Mouse (Mus musculus) left cerebral cortex, postnatal 4 days (tissue): ENCODE measurements around the gene Olfr1368. TPM values are rescaled to one million over a fixed set of nuclear protein-coding genes. Genes with fewer than 3 reads are reported as not detected.
"Not testable (repeated sequence)": the region's sequence is repeated elsewhere in the genome, so short reads cannot be mapped to it uniquely, and the experiment has no call there.

Experiments used
- DNase-seq: peaks from one replicate; pipeline ENCODE4 v3.0.0-alpha.2; 2022
- intact Hi-C: fragments of 180-260 bp; cut with DNase I; formaldehyde crosslinking; loops from one replicate; pipeline ENCODE4 v1.15.1; 2025
- total RNA-seq, 2 experiments: library from RNA; stranded (reverse); gene quantifications; 2 replicates each; pipeline ENCODE4 v1.2.3; 2021

Gene Olfr1368
- total RNA-seq, 2 experiments from 2014 or later: not detected

DNA sequence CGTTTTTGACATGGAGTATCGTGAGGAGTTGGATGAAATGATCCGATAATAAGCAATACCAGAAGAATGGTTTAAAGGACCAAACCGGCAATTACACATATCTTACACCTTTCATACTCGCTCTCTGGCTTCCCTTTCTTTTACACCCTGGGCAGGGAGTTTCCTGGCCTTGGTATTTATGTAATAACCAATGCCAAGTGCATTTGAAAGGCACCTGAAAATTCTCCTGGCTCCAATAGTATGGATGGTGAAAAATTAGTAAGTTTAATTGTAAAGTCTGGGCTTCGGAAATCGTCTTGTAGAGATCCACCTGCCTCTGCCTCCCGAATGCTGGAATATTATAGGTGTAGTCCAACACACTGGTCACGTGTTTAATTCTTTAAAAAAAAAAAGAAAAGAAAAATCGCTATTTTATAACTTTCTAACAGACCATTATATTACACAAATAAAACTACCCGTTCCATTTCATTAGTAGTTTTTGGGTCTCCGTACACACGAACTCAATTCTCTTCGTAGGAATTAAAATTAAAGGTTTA, 23.5 kb upstream of the Olfr1368 start:
- intact Hi-C loops: no loop called here
- DNase-seq: no peak

DNA sequence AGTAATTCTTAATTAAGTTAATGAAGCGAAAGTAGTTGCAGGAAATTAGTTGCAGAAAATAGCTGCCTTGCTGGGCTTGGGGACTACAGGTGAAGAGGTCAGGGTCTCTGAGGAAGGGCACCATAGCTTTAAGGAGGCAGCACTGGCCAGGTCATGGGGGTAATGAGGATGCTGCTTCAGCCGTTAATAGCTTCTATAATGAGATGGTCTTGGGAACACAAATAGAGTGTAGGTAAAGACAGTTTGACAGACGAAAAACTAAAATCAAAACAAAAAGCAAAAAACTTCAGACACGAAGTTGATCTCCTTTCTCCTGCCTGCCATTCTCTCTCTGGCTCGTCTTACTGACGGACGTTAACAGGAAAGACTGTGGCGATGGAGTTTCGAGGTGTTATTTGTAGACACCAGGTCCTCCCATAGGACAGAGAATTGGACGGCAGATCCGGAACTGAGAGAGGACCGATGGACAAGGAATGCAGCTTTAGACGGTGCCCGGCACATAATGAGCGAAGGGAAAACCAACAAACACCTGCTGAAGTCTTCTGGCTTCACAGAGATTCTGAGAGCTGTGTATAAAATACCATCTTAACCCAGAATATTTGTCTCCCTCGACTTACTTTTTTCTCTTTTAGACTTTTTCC, 22.8 kb upstream of the Olfr1368 start:
- peak; percentile 12 for DNase-seq
- intact Hi-C loops: no loop called here

DNA sequence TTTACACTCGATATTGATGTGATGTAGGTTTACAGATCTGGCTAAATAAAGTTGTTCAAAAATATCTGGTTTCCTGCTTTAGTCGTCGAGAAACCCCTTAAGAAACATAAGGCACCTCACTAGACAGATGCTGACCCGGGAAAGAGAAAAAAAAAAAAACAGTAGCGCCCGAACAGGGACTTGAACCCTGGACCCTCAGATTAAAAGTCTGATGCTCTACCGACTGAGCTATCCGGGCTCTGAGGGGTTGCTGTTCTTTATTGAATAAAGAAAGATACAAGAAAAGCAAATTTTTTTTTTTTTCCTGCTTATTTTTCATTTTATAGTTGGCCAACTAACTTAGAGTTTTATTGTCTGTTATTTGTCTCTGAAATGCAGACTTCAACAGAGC, 22.2 kb upstream of the Olfr1368 start:
- intact Hi-C loops: no loop called here
- DNase-seq: no peak

DNA sequence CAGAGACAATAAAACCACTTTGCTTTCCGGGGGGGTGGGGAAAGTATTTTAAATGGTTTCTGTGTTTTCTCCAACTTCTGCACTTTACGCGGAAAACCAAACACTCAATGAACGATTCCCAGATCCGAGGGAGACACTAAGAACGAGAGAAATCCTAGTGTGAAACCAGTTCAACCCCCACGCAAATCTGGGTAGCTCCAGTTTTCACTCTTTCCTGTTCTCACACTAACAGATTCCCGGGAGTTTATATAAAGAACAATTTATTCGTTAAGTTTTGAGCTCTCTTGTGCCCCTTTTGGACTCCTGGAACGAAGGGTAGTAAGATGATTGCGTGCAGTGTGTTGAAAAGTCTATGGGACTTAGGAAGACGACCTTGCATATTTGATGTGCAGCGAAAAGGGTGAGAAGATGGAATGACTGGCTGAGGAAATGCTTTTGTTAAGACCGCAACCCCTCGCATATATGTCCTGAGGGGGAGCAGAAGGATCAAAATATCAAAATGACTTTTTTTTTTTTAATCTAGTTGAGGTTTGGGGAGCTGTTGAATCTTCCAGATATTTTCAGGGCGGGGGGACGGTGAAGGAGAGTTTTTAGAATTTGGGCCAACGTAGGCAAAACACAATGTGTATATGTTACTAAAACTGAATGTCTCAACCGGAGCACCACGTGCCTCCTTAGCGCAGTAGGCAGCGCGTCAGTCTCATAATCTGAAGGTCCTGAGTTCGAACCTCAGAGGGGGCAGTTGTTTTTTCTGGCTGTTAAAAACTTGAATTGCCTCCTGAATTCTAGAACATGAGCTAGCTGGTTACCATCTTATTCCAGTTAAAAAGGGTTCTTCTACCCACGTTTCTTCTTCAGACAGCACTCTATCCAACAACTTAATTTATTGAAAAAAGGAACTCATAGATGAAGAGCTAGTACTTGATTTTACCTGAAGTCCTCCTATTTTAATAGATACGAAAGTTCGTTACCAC, 21.6 kb upstream of the Olfr1368 start:
- peak; percentile 65 for DNase-seq

DNA sequence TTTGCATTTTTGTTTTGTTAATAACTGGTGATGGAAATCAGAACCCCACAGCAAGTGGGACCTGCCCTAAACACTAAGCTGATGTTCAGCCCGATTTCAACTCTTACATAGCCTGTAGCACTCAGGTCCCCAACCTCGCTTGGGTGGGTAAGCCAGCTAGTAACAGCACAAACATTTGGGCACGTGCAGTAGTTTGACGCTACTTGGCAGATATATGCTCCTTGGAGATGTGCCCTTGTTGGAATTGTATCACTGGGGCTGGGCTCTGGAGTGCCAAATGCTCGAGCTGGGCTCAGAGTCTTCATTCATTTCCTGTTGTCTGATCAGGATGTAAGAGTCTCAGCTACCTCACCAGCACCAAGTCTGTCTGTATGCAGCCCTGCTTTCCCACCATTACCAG, 16.9 kb upstream of the Olfr1368 start:
- intact Hi-C loops: no loop called here
- DNase-seq: no peak

More for the DNA sequence above, 21.6 kb upstream of the Olfr1368 start:
- intact Hi-C loops: no loop called here

DNA sequence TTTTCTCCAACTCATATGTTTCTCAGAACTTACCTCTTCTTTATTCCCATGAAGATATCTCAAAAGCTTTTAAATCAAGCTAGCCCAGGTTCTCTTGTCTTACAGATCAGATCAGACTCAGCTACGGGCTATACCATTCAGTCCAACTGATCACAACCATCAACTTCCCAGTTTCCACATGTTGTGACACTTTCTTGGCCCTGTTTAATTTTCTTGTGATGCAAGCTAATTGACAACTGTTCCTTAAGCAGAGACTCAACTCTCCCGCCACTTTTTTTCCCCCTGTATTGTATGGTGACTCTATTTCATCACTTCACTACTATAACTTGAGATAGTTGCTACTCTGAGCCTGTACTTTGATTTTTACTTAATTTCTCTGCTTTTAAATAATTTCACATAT, 15.9 kb upstream of the Olfr1368 start:
- no peak for DNase-seq
- intact Hi-C loops: no loop called here

DNA sequence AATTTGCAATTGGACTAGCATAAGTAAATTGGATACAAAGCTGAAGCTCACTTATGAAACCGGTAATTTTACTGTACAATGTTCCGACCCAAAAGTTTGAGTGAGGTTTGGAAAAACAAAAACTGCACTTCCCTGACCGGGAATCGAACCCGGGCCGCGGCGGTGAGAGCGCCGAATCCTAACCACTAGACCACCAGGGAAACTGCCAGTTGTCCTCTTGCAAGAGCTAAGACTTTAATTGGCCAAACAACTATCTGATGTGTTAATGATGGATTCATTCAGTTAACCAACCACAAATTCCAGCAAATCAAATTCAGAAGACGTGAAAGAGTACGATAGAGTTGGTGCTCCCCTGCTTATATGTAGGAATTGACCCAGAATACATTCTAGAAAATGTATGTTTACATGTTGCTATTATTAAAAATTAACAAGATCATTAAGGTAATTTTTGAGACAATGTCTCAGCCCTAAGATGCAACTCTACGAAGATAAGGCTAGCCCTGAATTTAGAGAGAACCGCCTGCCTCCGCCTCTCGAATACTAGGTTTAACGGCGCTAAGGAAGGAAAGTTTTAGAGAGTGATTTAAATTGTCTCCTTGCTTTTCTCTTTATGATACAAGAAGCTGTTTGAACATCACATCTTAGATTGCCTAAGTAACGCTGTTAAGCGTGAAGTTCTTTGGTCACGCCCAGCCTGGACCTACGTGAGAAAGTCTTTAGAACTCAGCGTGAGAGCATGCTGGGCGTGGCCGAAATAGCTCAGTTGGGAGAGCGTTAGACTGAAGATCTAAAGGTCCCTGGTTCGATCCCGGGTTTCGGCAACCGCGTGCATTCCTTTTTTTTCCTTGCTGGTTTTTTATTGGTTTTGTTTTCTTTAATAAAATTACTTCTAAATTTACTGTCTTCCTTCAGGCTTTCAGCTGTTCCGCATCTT, 15.3 kb upstream of the Olfr1368 start:
- DNase-seq: peak; percentile 87
- intact Hi-C loops: loop anchor here (1.0 kb wide), 1 partner anchor 864 kb away; no protein-coding TSS in a partner anchor

DNA sequence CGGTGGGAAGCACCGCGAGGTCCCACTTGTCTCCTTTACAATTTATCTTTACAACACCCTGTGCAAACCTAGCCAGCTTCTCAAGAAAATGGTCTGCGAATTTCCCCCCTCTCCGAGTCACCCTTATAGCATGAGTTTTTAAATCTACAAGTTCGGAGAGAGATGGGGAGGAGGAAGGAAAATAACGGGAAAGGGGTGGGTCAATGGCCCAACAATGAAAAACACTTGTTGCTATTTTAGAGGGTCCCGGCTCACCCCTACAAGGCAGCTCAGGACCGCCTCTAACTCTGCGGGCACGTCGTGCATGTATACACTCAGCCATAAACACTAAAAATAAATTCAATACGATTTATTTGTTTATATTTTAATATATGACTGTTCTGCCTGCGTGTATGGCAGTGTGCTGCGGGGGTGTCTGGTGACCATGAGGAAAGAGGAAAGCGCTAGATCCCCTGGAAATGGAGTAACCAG, 14.4 kb upstream of the Olfr1368 start:
- intact Hi-C loops: loop anchor here (1.0 kb wide), 1 partner anchor 863 kb away; no protein-coding TSS in a partner anchor
- no peak for DNase-seq

DNA sequence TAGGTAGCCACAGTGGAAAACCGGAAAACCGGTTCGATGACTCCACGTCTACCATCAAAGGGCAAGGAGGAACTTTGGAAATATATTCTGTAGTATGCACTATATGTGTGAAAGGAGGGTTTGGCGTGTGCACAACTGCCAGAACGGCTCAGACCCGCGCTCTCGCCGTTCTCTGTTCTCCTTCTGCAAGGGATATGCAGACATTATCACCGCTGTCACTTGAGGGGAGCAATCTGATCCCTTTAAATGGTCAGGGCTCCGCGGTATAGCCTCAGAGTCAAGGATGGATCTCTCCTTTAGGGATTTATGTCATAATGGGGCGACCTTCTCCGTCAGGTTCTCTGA, 13.8 kb upstream of the Olfr1368 start:
- intact Hi-C loops: loop anchor here (5.0 kb wide), 1 partner anchor 847 kb away; no protein-coding TSS in a partner anchor
- DNase-seq: no peak

DNA sequence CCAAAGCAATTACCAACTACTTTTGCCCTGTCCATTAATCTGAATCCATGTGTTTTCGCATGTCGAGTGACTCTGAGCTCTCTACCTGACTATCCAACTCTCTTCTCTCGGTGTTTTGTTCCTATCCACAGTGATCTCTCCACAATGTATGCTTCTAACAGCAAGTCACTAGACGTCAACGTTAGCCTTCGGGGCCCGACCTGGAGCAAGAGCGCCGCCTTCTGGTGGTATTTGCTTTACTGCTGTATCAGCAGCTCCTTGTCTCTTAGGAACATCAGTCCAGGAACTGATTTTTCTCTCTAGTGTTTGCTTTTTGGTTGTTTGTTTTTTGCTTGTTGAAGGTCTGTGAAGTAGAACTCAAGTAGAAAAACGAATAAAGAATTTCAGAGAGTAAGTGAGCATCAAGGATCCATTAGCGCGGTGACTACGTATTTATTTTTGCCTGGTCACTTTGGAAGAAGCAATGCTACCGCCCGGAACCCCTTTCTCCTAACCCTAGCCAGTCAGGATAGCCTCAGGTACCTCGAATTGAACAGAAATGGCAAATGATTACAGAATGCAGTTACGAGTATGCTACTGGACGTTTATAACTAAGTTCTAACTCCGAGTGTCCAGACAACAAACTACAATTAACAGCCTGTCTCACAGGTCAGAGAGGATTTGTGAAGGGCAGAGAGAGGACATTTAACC, 13.3 kb upstream of the Olfr1368 start:
- intact Hi-C loops: loop anchor here (5.0 kb wide), 1 partner anchor 847 kb away; no protein-coding TSS in a partner anchor
- peak; percentile 91 for DNase-seq

DNA sequence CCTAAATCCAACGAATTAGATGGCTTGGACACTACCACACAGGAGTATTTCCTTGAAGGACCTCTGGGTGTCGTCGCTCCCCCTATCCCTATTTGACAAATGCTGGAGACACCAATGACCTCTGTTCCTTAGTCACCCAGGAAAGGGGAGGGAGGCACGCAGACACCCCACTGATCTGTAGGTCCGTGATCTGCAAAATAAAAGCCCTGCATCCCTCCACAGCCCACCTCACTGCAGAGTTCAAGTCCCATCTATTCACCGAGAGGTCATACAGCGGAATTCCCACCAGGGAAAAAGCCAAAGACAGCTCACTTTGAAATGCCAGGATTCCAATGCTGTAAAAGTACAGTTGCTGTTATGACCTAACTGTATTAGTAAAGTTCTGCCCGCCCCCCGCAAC, 12.4 kb upstream of the Olfr1368 start:
- intact Hi-C loops: loop anchor here (5.0 kb wide), 1 partner anchor 846 kb away; no protein-coding TSS in a partner anchor
- DNase-seq: no peak

DNA sequence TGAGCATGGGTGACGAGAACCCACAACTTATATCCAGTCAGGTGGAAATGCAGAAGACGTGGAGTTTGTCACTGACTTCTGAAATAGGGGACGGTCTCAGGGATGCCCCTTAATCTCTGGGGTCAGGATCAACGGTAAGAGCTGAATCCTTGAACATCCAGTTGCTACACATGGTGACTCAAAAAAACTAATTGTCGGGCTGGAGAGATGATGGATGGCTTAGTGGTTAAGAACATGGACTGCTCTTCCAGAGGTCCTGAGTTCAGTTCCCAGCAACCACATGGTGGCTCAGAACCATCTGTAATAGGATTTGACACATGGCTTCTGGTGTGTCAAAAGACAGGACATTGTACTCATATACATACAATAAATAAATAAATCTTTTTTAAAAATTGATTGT, 10.2 kb upstream of the Olfr1368 start:
- intact Hi-C loops: loop anchor here (5.0 kb wide), 1 partner anchor 844 kb away; no protein-coding TSS in a partner anchor
- no peak for DNase-seq

DNA sequence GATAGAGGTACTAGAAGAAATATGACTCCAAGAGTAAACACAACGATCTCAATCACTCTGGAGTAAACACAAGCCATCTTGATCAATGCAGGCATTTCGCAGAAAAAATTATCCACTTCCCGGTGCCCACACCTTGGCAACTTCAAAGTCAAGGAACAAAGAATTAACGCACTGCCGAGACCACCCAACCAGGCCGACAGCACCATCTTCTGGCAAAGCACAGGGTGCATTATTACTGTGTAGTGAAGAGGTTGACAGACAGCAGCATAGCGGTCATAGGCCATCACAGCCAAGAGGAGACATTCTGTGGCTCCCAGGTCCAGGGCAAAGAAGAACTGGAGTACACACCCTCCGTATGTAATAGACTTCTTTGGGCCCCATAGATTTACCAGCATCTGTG, 3.2 kb downstream of the Olfr1368 start:
- peak; percentile 27 for DNase-seq
- intact Hi-C loops: no loop called here

DNA sequence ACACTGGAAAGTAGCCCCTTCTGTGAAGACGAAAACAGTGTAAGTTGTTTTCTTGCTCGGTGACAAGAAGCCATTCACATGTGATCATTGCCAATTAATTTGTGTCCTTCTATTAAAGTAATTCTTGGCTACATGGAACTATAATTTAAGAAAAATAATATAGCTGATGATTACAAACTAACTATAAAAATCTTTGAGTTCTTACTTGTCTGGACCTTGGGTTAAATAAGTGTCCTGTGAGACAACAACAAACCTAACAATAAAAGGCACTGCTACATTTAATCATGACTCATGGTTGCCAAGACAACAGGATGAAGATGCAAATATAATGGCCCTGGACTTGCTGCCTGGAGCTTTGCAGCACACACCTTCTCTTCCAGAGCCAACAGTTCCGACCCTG, 16.3 kb downstream of the Olfr1368 start, which contains the start of gene Olfr263:
Gene Olfr263, plus strand, starts transcription at position 301 of the 400 bp plus-strand sequence.
- DNase-seq, intact Hi-C loops: not testable (repeated sequence)

DNA sequence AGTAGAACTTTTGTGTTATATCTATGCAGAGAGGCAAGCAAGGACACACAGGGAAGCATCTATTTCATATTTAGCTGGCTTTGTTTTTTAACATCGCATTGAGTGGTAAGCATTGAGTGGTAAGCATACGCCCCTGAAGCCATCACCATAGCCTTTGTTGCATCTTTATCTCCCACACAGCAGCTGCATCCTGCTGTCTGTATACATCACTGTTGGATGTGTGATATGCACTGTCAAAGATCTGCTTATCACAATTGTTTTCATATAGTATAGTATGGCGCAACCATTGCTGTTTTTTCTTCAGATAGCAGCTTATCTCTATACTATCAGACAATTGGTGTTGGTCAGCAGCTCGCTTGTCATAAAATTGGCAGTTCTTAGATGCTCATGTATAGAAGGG, 31.5 kb downstream of the Olfr1368 start:
- intact Hi-C loops: no loop called here
- DNase-seq: no peak

DNA sequence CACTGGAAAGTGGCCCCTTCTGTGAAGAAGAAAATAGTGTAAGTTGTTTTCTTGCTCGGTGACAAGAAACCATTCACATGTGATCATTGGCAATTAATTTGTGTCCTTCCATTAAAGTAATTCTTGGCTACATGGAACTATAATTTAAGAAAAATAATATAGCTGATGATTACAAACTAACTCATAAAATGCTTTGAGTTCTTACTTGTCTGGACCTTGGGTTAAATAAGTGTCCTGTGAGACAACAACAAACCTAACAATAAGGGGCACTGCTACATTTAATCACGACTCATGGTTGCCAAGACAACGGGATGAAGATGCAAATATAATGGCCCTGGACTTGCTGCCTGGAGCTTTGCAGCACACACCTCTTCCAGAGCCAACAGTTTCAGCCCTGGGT, 34.5 kb downstream of the Olfr1368 start, which contains the start of gene Olfr1369-ps1:
Gene Olfr1369-ps1, plus strand, starts transcription at position 301 of the 400 bp plus-strand sequence.
- intact Hi-C loops, DNase-seq: not testable (repeated sequence)

DNA sequence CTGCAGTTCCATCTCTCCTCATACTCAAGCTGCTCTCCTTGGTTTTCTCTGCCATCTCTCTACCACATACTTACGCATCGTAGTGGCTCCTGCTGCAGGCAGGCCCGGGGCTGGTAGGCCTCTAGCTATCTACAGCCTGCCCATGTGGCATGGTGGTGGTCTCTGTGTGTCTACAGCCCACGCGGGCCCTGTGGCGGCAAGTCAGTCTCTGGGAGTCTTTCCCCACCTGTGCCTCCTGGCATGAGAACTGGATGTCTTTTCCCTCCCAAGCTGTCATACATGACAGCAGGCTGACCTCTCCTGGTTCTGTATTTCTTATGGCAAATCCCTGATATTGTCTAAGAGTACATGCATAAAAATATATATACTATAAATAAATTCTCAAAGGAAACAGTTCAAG, 35.2 kb downstream of the Olfr1368 start:
- intact Hi-C loops: no loop called here
- DNase-seq: no peak

DNA sequence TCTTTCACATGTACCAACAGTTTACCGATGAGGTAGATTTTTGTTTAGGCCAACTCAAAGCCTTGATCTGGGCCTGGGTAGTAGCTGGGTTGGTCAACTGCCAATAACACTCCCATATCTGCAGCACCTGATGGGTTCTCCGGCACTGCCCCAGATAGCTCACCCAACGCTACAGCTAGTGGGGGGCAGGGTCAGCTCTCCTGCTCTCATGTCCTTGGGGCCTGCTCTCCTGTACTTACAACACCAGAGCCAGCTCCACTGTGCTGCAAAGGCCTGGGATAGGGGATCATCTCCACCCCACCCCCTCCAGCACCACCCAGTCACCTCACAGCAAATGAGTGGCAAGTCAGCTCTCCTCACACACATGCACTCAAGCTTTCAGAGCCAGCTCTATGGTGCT, 35.9 kb downstream of the Olfr1368 start:
- intact Hi-C loops: no loop called here

More for the DNA sequence above, 35.9 kb downstream of the Olfr1368 start:
- DNase-seq: no peak
